Mouse (Mus musculus): Measurements from ENCODE around the gene Golph3. TPM values are rescaled to one million over a fixed set of nuclear protein-coding genes. Genes with fewer than 3 reads are reported as not detected.
A peak's percentile ranks its signal among the peaks of the same experiment; 100 is the strongest.

The Golph3 gene
- polyA plus RNA-seq, 1 experiment from 2014 or later, result 106 TPM

DNA sequence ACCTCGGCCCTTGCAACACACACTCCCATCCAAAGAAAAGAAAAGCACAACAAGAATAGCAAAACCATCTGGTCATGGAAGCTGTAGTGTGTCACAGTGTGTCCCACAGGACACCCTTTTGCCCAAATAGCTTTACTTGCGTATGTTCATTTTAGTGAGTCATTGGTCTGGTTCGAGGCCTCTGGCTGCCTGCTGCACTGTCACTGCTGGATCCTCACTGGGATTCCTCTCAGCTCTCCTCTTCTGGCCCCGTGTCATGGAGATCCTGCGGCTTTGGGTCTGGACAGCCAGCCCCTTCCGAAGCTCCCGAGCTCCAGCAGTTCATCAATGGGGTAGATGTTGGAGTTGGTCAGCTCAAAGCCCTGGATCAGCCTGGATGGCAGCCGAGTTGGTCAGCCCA is 2.8 kb upstream of the Golph3 start:
- CTCF ChIA-PET, result no interaction called here

DNA sequence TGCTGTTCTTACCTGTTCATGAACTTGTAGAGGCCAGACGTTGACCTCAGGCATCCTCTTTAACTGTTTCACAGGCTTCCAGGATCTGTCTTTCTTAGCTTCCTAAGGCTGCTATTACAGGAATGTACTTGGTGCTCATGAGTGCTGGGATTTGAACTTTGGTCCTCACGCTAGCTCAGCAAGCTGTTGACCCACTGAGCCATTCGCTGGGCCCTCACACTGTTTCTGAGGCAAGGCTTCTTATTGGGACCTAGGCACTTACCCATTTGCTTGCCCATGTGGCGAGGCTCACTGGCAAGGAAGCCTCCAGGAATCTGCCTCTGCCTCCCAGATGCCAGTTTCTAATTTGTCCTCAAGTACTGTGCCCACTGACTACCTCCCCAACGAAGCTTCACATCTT is 1.4 kb upstream of the Golph3 start:
- ATAC-seq, result no peak
- DNase-seq (ENCODE audit: low read depth, low spot score), result no peak
- POLR2A ChIA-PET, result interaction anchor here (0.6 to 1.2 kb wide), 2 partner anchors 16 to 545 kb away, joined by 3 to 4 read pairs; no protein-coding TSS in a partner anchor
- in situ Hi-C loops (cut with MboI; ENCODE audit: low pct_unique_long_range_greater_than_20kb), result no loop called here
- TF ChIP-seq CTCF (IDR thresholded peaks at IDR 0.05), result no peak
- H3K27me3 ChIP-seq, result no peaks in the 10 kb centered on the region
- CTCF ChIA-PET, result interaction anchor here (1.4 kb wide), 1 partner anchor 123 kb away, joined by 3 read pairs; no protein-coding TSS in a partner anchor

More for the DNA sequence above, 2.8 kb upstream of the Golph3 start:
- ATAC-seq, result no peak
- no peak for DNase-seq (ENCODE audit: low read depth, low spot score)
- in situ Hi-C loops (cut with MboI; ENCODE audit: low pct_unique_long_range_greater_than_20kb), result no loop called here
- H3K27me3 ChIP-seq, result no peaks in the 10 kb centered on the region
- TF ChIP-seq CTCF (IDR thresholded peaks at IDR 0.05), result no peak
- POLR2A ChIA-PET, result no interaction called here

DNA sequence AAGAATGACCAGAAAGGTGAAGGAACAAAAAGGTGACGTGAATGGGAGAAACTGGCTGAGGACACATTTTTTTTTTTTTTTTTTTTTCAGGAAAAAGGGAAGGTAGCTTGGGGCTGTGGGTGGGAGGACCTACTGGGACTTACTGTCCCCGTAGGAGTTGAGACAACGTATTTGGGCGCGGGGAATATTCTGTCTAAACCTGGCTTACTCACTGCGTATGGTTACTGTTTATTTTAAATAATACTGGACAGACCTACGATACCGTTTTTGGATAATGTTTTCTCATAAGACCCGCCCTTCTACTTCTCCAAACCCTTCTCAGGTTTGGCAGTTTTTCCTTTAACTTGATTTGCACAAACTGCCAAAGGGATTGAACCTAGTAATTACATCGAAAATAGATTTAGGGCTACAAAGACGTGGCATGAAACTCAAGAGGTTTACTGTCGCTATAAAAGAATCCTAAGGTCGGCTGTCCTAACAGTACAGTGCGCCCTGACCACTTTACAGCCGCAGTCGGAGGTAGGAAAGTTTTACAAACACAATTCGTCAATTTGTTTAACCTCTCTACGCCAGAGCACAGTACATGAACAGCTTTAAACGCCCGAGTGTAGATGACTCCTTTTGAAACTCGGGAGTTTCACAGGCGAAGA is 684 bp upstream of the Golph3 start:
- POLR2A ChIA-PET, result interaction anchor here (0.6 to 1.2 kb wide), 4 partner anchors 16 to 545 kb away, joined by 3 to 4 read pairs (median 3); no protein-coding TSS in a partner anchor
- TF ChIP-seq CTCF (IDR thresholded peaks at IDR 0.05), result no peak
- in situ Hi-C loops (cut with MboI; ENCODE audit: low pct_unique_long_range_greater_than_20kb), result no loop called here
- CTCF ChIA-PET, result interaction anchor here (1.3 to 1.4 kb wide), 2 partner anchors 51 to 123 kb away, joined by 3 read pairs; no protein-coding TSS in a partner anchor
- peak; percentile 18 for ATAC-seq
- no peak for DNase-seq (ENCODE audit: low read depth, low spot score)
- no peaks in the 10 kb centered on the region for H3K27me3 ChIP-seq

DNA sequence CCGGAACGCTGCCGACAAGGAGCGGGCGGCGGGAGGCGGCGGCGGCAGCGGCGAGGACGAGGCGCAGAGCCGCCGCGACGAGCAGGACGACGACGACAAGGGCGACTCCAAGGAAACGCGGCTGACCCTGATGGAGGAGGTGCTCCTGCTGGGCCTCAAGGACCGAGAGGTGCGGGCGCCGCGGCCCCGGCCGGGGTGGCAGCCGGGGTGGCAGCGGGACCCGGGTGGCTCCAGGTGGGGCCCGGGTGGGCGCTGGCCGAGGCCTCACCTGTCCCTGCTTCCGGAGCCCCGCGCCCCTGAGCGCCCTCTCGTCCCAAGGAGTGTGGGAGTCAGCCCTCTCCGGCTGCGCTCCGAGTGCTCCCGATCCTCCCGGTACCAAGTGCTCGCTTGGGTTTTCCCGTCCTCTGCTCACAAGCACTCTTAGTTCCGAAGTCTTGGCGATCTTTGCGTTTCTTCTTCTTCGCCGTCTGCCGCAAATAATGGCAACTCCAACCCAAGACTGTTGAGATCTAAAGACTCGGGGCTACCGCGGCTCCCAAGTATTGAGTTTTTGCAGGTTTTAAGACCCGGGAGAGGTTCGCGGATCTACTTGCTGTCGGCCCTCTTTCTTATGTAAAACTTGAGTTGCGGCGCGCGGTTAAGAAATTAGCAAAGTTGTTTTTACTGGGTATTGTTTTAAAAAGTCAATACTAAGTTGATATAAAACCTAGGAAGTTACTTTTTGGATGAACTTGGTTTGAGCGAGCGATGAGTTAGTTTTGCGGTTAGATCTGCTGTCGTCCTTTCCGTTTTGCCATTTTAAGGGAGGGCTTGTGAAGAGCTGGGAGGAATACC is 755 bp downstream of the Golph3 start, which contains the start of gene 1810049J17Rik:
TSS of gene 1810049J17Rik (minus strand) at position 112 of the 834 bp plus-strand sequence.
- in situ Hi-C loops (cut with MboI; ENCODE audit: low pct_unique_long_range_greater_than_20kb), result no loop called here
- ATAC-seq, result peak; percentile 25
- no peak for TF ChIP-seq CTCF (IDR thresholded peaks at IDR 0.05)
- ChIA-PET POLR2A (no interaction called here), CTCF (interaction anchor here (1.3 to 1.5 kb wide), 2 partner anchors 13 to 49 kb away, joined by 3 read pairs; no protein-coding TSS in a partner anchor)
- DNase-seq (ENCODE audit: low read depth, low spot score), result no peak
- H3K27me3 ChIP-seq, result no peaks in the 10 kb centered on the region

DNA sequence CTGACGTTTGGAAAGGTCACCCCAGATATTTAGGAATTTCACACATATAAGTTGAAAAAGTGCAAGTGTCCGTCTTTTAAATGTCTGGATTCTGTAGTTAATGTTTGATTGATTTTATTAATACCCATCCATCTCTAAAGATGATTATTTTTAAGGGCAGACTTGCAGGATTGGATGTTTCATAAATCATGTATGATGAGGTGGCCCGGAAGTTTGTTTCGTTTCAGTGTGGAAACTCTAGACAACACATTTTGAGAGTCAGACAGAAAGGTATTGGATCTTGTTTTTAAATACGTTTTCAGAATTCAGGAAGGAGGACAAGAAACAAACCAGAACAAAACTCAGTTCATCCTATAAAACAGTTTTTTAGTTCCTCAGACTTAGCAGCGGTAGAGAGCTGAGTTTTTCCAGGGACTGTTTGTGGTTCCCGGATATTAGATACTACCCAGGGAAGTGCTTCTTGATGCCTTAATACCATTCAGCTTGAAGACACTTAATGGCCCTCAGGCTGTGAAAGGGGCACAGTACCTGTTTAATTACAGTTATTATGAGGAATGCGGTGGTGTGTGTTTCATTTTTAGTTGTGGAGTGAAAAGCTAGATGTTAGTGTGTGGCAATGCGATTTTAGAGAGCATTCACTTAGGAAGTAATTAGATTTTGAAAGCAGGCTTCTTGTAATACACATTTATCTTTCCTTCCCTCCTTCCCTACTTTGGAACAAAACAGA is 1.6 kb downstream of the Golph3 start:
- POLR2A ChIA-PET, result no interaction called here
- TF ChIP-seq CTCF (IDR thresholded peaks at IDR 0.05), result no peak
- DNase-seq (ENCODE audit: low read depth, low spot score), result no peak
- in situ Hi-C loops (cut with MboI; ENCODE audit: low pct_unique_long_range_greater_than_20kb), result no loop called here
- CTCF ChIA-PET, result interaction anchor here (0.9 to 1.5 kb wide), 2 partner anchors 12 to 38 kb away, joined by 3 read pairs; no protein-coding TSS in a partner anchor
- no peaks in the 10 kb centered on the region for H3K27me3 ChIP-seq
- ATAC-seq, result no peak

DNA sequence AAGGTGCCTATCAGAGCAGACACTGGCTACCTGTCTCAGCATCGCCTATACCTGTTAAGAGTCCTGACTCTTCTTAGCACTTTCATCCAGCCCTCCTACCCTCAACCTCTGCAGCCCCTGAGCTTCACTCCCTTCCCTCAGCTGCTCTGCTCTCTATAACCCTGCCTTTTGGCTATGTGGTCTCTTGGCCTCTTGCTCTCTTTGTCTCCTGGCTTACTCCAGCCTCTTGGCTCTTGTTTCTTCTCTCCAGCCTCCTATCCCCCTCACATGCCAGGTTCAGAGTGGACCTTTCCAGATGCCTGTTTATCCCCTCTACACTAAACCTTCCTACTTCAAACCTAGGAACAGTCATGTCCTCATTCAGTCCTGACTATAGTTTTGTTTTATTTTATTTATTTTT is 3.1 kb downstream of the Golph3 start:
- ATAC-seq (no peak), DNase-seq (ENCODE audit: low read depth, low spot score) (no peak)
- H3K27me3 ChIP-seq, result no peaks in the 10 kb centered on the region
- CTCF ChIA-PET, result interaction anchor here (1.2 kb wide), 2 partner anchors 9 to 18 kb away, joined by 3 to 4 read pairs; no protein-coding TSS in a partner anchor
- no peak for TF ChIP-seq CTCF (IDR thresholded peaks at IDR 0.05)
- in situ Hi-C loops (cut with MboI; ENCODE audit: low pct_unique_long_range_greater_than_20kb), result no loop called here
- POLR2A ChIA-PET, result no interaction called here

DNA sequence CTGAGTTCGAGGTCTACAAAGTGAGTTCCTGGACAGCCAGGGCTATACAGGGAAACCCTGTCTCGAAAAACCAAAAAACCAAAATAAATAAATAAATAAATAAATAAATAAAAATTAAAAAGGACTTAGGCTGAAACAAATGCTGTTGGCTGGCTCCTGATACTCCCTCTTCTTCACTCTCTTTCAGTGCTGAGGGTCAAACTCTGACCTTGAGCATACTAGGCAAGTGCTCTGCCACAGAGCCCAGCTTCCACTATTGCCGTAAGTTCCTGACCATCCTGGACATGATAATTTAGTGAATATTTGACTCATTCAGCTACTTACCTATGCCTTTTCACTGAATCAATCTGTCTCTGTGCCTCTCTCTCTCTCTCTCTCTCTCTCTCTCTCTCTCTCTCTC is 9.1 kb downstream of the Golph3 start:
- in situ Hi-C loops (cut with MboI; ENCODE audit: low pct_unique_long_range_greater_than_20kb), result loop anchor here (10.0 kb wide), 1 partner anchor 136 kb away; no protein-coding TSS in a partner anchor
- no peak for TF ChIP-seq CTCF (IDR thresholded peaks at IDR 0.05)

DNA sequence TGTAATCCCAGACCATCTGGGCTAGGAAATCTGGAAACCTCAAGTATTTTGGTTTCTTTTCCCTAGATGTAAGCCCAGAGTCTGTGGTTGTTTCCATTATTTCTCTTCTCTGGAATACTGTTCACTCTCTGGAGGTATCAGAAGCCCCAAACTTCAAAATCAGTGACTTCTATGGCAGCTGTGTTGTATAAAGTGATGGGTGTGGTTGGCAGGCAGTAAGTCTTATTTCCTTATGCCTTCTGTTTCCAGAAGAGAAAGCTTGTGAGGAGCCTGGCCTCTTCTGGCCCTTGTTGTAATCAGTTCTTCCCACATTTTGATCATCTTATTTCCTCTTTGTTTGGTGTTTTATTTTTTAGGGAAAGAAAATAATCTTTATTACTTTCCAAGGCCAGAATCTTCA is 9.6 kb downstream of the Golph3 start:
- TF ChIP-seq CTCF (IDR thresholded peaks at IDR 0.05), result no peak
- no peak for ATAC-seq
- CTCF ChIA-PET, result interaction anchor here (1.1 to 1.4 kb wide), 2 partner anchors 13 to 134 kb away, joined by 3 to 4 read pairs; no protein-coding TSS in a partner anchor
- DNase-seq (ENCODE audit: low read depth, low spot score), result no peak
- in situ Hi-C loops (cut with MboI; ENCODE audit: low pct_unique_long_range_greater_than_20kb), result loop anchor here (10.0 kb wide), 1 partner anchor 136 kb away; no protein-coding TSS in a partner anchor
- POLR2A ChIA-PET, result no interaction called here
- H3K27me3 ChIP-seq, result no peaks in the 10 kb centered on the region

More for the DNA sequence above, 9.1 kb downstream of the Golph3 start:
- DNase-seq (ENCODE audit: low read depth, low spot score), result no peak
- ChIA-PET CTCF (interaction anchor here (1.1 kb wide), 1 partner anchor 133 kb away, joined by 3 read pairs; no protein-coding TSS in a partner anchor), POLR2A (no interaction called here)
- no peaks in the 10 kb centered on the region for H3K27me3 ChIP-seq
- ATAC-seq, result no peak

DNA sequence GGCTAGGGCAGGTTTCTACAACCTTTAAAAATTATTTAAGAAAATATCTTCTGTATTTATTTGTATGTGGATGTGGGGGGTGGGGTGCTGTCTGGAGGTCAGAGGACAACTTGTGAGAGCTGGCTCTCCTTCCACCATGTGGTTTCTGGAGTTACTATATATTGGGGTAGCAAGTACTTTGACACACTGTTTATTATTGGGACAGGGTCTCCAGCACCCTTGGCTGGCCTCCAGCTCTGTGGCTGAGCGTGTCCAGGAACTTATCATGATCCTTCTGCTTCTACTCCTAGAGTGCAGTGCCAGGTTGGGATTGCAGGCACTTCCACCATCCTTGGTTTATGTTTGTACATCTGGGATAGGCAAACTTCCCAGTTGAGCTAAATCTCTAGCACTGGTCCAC is 10.1 kb downstream of the Golph3 start:
- CTCF ChIA-PET, result interaction anchor here (1.1 to 1.4 kb wide), 2 partner anchors 12 to 134 kb away, joined by 3 to 4 read pairs; no protein-coding TSS in a partner anchor
- ATAC-seq (no peak), DNase-seq (ENCODE audit: low read depth, low spot score) (no peak)
- no peak for TF ChIP-seq CTCF (IDR thresholded peaks at IDR 0.05)
- POLR2A ChIA-PET, result no interaction called here
- in situ Hi-C loops (cut with MboI; ENCODE audit: low pct_unique_long_range_greater_than_20kb), result loop anchor here (10.0 kb wide), 1 partner anchor 136 kb away; no protein-coding TSS in a partner anchor
- H3K27me3 ChIP-seq, result no peaks in the 10 kb centered on the region

DNA sequence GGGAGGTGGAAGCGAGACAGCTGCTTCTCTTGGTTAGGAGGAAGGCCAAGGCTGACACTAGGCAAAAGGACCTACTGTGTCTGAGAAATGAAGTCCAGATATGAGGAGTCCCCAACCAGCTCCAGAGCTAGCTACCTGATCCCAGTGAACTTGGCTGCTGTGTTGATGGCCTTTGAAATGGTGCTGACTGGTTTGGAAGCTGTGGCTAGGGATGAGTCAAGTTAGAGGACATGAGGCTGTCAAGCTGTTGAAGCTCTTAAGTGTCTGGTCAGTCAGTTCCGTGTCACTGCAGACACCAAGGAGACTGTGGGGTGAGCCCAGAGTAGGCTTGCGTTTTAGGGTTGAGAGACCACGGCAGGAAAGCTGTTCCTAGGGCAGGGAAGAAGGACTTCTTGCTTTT is 13.1 kb downstream of the Golph3 start:
- DNase-seq (ENCODE audit: low read depth, low spot score) (no peak), ATAC-seq (no peak)
- CTCF ChIA-PET, result interaction anchor here (1.4 kb wide), 1 partner anchor 11 kb away, joined by 3 read pairs; no protein-coding TSS in a partner anchor

More for the DNA sequence above, 13.1 kb downstream of the Golph3 start:
- in situ Hi-C loops (cut with MboI; ENCODE audit: low pct_unique_long_range_greater_than_20kb), result loop anchor here (10.0 kb wide), 1 partner anchor 140 kb away; no protein-coding TSS in a partner anchor
- H3K27me3 ChIP-seq, result no peaks in the 10 kb centered on the region
- POLR2A ChIA-PET, result no interaction called here
- no peak for TF ChIP-seq CTCF (IDR thresholded peaks at IDR 0.05)
